Mouse (Mus musculus) intestine, embryonic 16.5 days (tissue): ENCODE results near the gene Kmt5b. TPM values are rescaled to one million over a fixed set of nuclear protein-coding genes. Genes with fewer than 3 reads are reported as not detected.

Experiments
- ATAC-seq: fragments of 200-750 bp; cut with Nextera tagmentation; 2 replicates; pipeline ENCODE4 v1.8.0; 2017; ENCODE audit warnings: moderate TSS enrichment, moderate library complexity
- H3K27ac ChIP-seq: fragments of 300-500 bp; sonication (generic); 2 replicates; pipeline ENCODE4 v1.5.1; 2014; ENCODE audit warnings: mild to moderate bottlenecking, low read length
- H3K27me3 ChIP-seq: fragments of 300-500 bp; sonication (generic); replicated peaks from 2 replicates; pipeline ENCODE4 v1.6.1; 2014; ENCODE audit warnings: low read length, control low read depth, mixed read lengths; ENCODE audit not compliant: control insufficient read depth, insufficient read depth
- H3K36me3 ChIP-seq: fragments of 300-500 bp; sonication (generic); 2 replicates; pipeline ENCODE4 v1.6.1; 2014; ENCODE audit warnings: low read length, control low read depth; ENCODE audit not compliant: control insufficient read depth, insufficient read depth
- H3K4me1 ChIP-seq: fragments of 300-500 bp; sonication (generic); 2 replicates; pipeline ENCODE4 v1.6.1; 2014; ENCODE audit warnings: low read length, control low read depth, mixed read lengths; ENCODE audit not compliant: control insufficient read depth, insufficient read depth
- H3K4me2 ChIP-seq: fragments of 300-500 bp; sonication (generic); 2 replicates; pipeline ENCODE4 v1.6.1; 2014; ENCODE audit warnings: low read depth, low read length, control low read depth
- H3K4me3 ChIP-seq: fragments of 300-500 bp; sonication (generic); 2 replicates; pipeline ENCODE4 v1.5.1; 2014; ENCODE audit warnings: mild to moderate bottlenecking, low read length
- H3K9ac ChIP-seq: fragments of 300-500 bp; sonication (generic); 2 replicates; pipeline ENCODE4 v1.6.1; 2014; ENCODE audit warnings: low read depth, low read length
- H3K9me3 ChIP-seq: fragments of 300-500 bp; sonication (generic); 2 replicates; pipeline ENCODE4 v1.6.1; 2016; ENCODE audit warnings: low read length, control low read depth; ENCODE audit not compliant: control insufficient read depth
- WGBS: fragments of 180-500 bp; shearing (Covaris S2); extraction: QIAGEN DNeasy Blood & Tissue Kit; methylation state at CpG from one replicate; pipeline ENCODE4 v1.1.7; 2014; 5-methylcytosine and 5-hydroxymethylcytosine counted together
- polyA plus RNA-seq: library from polyadenylated mRNA; unstranded; fragments of >200 nt; fragmentation: Nextera tagmentation; extraction: Ambion mirVana; gene quantifications from 2 replicates; pipeline ENCODE4 v1.2.1, GENCODE M21; 2015

The Kmt5b gene
- polyA plus RNA-seq: 16.5 and 17.7 TPM in 2 replicates

DNA sequence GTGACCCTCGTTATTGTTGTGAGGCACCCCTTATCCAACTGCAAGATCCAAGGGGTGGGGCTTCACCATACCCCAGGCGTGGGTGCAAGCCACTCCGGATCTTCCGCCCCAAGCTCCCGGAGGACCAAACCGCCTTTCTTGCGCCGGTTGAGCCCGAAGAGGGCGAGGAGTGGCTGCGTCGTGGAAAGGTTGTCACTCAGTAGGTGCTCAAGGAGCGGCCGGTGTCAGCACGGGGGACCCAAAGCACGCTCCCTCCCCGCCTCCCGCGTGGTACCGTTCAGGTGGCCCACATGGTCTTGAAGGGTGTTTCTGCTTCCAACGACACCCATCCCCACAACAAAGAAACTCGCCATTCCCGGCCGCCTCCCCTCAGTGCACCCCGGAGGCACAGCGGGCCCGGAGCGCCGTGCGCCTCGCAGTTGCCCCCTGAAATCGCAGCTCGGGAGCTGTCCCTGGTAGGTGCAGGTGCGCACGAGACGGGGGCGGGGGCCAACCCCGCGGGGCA is at the start of gene Kmt5b:
Gene Kmt5b (plus strand): TSS at position 146 of the 505 bp plus-strand sequence.
- H3K4me3 ChIP-seq: peak within 1 kb of the TSS; percentile 97
- under 1% methylated on average over 39 of the region's 39 CpGs for WGBS
- ATAC-seq: peak; percentile 37

DNA sequence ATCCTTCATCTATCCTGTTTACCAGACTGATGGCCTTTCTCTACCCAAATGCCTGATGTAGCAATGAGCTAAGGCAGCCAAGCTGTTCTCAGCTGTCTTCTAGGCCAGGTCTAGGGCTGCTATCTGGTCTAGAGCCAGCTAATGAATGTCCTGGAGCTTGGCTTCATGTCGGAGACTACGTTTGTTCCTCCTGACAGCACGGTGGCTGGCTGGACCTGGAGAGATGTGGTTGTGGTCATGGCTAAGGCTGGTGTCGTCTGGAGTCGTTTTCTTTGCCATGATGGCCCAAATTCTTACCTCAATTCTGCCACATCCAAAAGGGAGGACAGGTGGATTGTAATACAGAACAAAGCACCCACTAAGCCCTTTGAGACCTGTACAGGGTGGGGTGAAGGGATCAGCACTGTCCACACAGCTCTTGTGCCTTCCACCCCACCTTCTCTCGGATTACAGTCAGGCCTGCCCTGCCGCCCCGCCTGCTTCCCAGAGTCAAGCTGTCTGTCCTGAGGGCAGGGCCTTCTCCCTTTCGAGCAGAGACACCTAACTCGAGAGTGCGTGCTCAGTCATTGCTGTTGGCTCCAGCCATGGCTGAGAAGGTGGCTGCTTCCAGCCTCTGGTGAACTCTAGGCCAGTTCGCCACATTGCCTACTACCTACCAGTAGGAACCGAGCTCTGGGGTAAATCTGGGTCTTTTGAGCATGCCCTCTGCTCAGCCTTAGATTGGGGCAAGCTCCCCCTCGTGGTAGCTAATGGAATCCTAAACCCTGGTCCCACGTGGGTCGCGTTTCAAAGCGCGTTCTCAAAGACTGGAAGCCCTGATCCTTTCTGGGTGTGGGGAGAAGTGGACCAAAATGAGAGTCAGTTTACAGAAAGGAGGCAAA is 48.5 kb upstream of the Kmt5b start:
- H3K9me3 ChIP-seq: no peaks in the 10 kb centered on the region
- peak; percentile 83 for ATAC-seq

More for the DNA sequence above, at the start of gene Kmt5b:
- Histone ChIP-seq H3K9me3 (no peaks in the 10 kb centered on the region), H3K27ac (peak within 1 kb of the TSS; percentile 100), H3K4me2 (peak within 1 kb of the TSS; percentile 90), H3K36me3 (no peaks in the 10 kb centered on the region), H3K4me1 (peaks cover 11% of the 10 kb centered on the region), H3K9ac (peak within 1 kb of the TSS; percentile 100), H3K27me3 (no peaks in the 10 kb centered on the region)

DNA sequence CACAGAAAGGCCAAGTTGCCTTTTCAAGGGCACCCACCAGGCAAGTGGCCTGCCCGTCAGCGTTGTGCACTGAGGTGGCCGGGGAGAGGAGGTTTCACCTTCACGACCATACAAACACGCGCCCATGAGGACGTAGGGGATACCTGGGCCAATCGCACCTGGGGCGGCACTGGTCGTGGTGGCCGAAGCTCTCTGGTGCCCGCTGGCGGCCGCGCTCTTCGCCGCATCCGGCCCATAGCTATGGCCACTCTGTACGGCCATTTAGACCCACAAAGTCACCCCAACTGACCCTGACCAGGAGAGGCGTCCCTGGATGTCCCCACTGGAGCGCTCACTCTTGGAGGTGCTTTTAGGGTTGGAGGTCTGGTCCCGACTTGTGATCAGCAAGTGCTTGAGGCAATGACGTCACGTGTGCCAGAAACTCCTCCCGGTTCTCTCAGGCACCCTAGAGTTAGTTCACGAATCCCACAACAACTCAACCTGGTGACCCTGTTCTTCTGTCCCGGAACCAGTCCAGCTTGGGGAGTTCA is 47.8 kb upstream of the Kmt5b start:
- H3K4me2 ChIP-seq: peak overlapping the region; percentile 89
- H3K27me3 ChIP-seq: no peaks in the 10 kb centered on the region
- peak overlapping the region; percentile 68 for H3K9ac ChIP-seq
- H3K36me3 ChIP-seq: peaks cover 7% of the 10 kb centered on the region; the same call in 1 of the 2 replicates
- 0 out of 2 replicates have a peak, but pooled peaks cover 3% of the 10 kb centered on the region for H3K4me1 ChIP-seq
- WGBS: 1% methylated on average over 27 of the region's 27 CpGs
- ATAC-seq: peak; percentile 88
- peak overlapping the region; percentile 51 for H3K4me3 ChIP-seq
- H3K27ac ChIP-seq: peak overlapping the region; percentile 33; the same call in 1 of the 2 replicates
- H3K9me3 ChIP-seq: no peaks in the 10 kb centered on the region

More for the DNA sequence above, 48.5 kb upstream of the Kmt5b start:
- WGBS: 40% methylated on average over 19 of the region's 19 CpGs
- peak overlapping the region; percentile 33; the same call in 1 of the 2 replicates for H3K27ac ChIP-seq
- peak overlapping the region; percentile 51 for H3K4me3 ChIP-seq
- peaks cover 7% of the 10 kb centered on the region; the same call in 1 of the 2 replicates for H3K36me3 ChIP-seq
- H3K27me3 ChIP-seq: no peaks in the 10 kb centered on the region
- H3K4me2 ChIP-seq: peak overlapping the region; percentile 89
- peak overlapping the region; percentile 68 for H3K9ac ChIP-seq
- H3K4me1 ChIP-seq: 0 out of 2 replicates have a peak, but pooled peaks cover 3% of the 10 kb centered on the region

DNA sequence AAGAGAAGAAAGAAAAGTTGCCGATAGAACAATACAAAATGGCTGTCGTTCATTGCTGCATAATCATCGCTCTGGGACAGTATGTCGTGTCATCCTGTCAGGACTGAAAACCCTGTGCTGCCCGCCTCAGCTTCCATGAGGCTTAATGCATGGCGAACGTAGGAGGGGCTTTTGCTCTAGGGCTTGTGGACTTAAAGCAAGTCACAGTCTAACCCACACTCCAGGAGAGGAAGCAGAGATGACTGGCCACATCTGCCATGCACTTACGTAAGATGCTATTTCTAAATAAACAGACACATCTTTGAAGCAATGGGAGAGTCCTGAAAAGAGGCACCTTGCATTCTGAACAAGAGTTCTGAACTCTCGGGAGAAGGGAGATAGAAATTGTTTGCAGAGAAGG is 44.1 kb upstream of the Kmt5b start:
- H3K9me3 ChIP-seq: no peaks in the 10 kb centered on the region
- no peak overlapping the region for H3K27ac ChIP-seq
- 0 out of 2 replicates have a peak, but pooled peaks cover 3% of the 10 kb centered on the region for H3K4me1 ChIP-seq
- H3K27me3 ChIP-seq: no peaks in the 10 kb centered on the region
- ATAC-seq: no peak
- WGBS: 90% methylated on average over 9 of the region's 9 CpGs
- H3K4me2 ChIP-seq: no peak overlapping the region
- H3K36me3 ChIP-seq: no peaks in the 10 kb centered on the region
- no peak overlapping the region for H3K4me3 ChIP-seq
- no peak overlapping the region for H3K9ac ChIP-seq

DNA sequence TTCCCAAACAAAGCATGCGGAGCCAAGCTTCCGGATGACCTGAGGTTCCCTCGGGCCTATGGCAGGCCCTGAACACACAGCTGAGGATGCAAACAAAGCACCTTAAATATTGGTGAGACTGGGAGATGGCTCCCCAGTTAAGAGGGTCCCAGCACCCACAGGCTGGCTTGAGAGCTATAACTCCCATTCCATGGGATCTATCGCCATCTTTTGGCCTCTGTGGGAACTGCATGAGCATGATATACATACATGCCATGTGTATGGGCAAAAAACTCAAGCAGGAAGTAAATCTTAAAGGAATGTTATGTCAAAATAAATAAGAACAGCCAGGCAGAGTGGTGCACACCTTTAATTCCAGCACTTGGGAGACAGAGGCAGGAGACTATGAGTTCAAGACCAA is 43.3 kb upstream of the Kmt5b start:
- no peaks in the 10 kb centered on the region for H3K36me3 ChIP-seq
- H3K27me3 ChIP-seq: no peaks in the 10 kb centered on the region
- H3K27ac ChIP-seq: no peak overlapping the region
- H3K4me2 ChIP-seq: no peak overlapping the region
- no peaks in the 10 kb centered on the region for H3K4me1 ChIP-seq
- no peak for ATAC-seq
- 82% methylated on average over 4 of the region's 4 CpGs for WGBS
- no peaks in the 10 kb centered on the region for H3K9me3 ChIP-seq
- no peak overlapping the region for H3K9ac ChIP-seq
- H3K4me3 ChIP-seq: no peak overlapping the region

DNA sequence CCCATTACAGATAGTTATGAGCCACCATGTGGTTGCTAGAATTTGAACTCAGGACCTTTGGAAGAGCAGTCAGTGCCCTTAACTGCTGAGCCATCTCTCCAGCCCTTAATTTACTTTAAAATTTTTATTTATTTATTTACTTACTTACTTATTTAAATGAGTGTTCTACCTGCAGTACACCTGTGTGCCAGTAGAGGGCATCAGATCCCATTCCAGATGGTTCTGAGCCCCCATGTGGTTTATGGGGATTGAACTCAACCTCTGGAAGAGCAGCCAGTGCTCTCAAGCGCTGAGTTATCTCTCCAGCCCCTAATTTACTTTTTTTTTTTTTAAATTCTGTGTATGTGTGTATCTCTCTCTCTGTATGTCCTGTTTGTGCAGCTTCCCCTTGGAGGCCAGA is 42.4 kb upstream of the Kmt5b start:
- no peaks in the 10 kb centered on the region for H3K36me3 ChIP-seq
- H3K27ac ChIP-seq: no peak overlapping the region
- H3K9ac ChIP-seq: no peak overlapping the region
- no peak overlapping the region for H3K4me3 ChIP-seq
- 24% methylated on average over 1 of the region's 1 CpGs for WGBS
- no peaks in the 10 kb centered on the region for H3K4me1 ChIP-seq
- no peak overlapping the region for H3K4me2 ChIP-seq
- no peak for ATAC-seq
- no peaks in the 10 kb centered on the region for H3K9me3 ChIP-seq
- no peaks in the 10 kb centered on the region for H3K27me3 ChIP-seq

DNA sequence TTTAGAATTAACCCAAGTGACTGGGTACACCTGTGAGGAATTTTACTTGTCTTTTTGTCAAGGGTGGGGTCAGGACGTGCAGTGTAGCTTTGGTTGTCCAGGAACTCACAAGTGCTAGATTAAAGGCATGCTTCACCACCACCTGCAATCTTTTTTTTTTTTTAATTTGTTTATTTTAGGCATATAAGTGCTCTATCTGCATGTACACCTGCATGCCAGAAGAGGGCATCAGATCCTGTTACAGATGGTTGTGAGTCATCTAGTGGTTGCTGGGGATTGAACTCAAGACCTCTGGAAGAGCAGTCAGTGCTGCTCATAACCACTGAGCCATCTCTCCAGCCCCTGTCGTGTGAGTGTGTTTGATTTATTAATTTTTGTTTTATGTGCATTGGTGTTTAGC is 38.3 kb upstream of the Kmt5b start:
- H3K36me3 ChIP-seq: no peaks in the 10 kb centered on the region
- no peaks in the 10 kb centered on the region for H3K4me1 ChIP-seq
- H3K27me3 ChIP-seq: no peaks in the 10 kb centered on the region
- H3K4me2 ChIP-seq: no peak overlapping the region
- H3K27ac ChIP-seq: no peak overlapping the region
- H3K9me3 ChIP-seq: no peaks in the 10 kb centered on the region
- H3K4me3 ChIP-seq: no peak overlapping the region
- no peak for ATAC-seq
- WGBS: 69% methylated on average over 2 of the region's 2 CpGs
- H3K9ac ChIP-seq: no peak overlapping the region

DNA sequence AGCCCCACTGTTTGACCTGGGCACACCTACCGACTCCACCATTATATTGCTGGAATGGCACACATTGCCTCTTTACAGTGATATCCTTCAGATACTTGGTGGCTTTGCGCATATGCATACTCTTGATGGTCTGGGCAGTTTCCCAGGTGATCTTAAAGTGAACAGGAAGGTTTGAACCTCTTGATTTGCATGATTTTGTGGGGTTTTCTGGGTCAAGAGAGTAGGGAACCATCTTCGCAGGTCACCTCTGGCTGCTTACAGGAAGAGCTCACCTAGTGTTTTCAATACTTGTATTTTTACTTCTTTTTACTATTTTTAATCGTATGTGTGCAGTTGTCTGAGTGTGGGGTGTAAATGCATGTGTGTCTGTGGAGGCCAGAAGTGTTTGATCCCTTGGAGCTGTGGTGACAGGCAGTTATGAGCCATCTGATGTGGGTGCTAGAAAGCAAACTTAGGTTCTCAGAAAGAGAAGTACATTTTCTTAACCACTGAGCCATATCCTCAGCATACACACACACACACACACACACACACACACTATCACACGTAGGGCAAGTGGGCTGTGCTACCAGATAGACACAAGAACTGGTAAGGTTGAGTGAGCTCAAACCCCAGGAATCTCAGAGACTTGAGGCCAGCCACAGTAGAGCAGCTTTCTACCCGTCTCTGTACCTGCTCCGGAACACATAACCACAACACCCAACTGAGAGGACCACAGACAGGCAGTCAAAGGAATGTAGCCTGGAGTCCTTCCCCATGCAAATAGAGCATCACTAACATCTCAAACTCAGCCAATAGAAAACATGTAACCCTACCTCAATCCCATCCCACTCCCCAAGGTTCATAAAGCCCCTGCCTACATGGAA is 36.2 kb upstream of the Kmt5b start:
- Histone ChIP-seq H3K4me2 (no peak overlapping the region), H3K27ac (no peak overlapping the region), H3K27me3 (no peaks in the 10 kb centered on the region), H3K4me1 (no peaks in the 10 kb centered on the region), H3K36me3 (no peaks in the 10 kb centered on the region), H3K4me3 (no peak overlapping the region), H3K9ac (no peak overlapping the region), H3K9me3 (no peaks in the 10 kb centered on the region)
- ATAC-seq: no peak
- WGBS: 78% methylated on average over 7 of the region's 7 CpGs

DNA sequence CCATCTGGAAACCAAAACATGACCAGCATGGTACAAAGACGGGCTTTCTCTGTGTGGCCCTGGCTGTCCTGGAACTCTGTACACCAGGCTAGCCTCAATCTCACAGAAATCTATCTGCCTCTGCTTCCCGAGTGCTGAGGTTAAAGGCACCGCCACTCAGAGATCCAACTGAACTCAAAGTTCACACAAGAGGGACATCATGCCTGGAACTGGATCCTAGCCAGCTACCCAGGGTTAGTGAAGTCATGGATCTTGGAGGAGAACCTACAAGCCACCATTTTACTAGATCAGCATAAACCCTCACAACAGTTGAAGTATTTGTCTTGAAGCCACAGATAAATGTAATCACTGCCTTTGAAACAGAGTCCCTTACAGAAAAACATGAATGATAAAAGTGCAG is 31.2 kb upstream of the Kmt5b start:
- Histone ChIP-seq H3K9ac (no peak overlapping the region), H3K27me3 (no peaks in the 10 kb centered on the region), H3K36me3 (no peaks in the 10 kb centered on the region), H3K4me2 (no peak overlapping the region), H3K27ac (no peak overlapping the region), H3K4me3 (no peak overlapping the region), H3K9me3 (no peaks in the 10 kb centered on the region), H3K4me1 (no peaks in the 10 kb centered on the region)
- no peak for ATAC-seq
- 91% methylated on average over 3 of the region's 3 CpGs for WGBS
